Mouse (Mus musculus): ENCODE results near the gene Uimc1. TPM values are rescaled to one million over a fixed set of nuclear protein-coding genes. Genes with fewer than 3 reads are reported as not detected.

The Uimc1 gene
- polyA plus RNA-seq, 1 experiment from 2014 or later, result 29.9 TPM

GRCm38 (mm10) chr13:55022256-55022655, 77.8 kb downstream of the Uimc1 start:
- Histone ChIP-seq H3K27ac (ENCODE audit: low read depth, low read length) (no peak overlapping the region), H3K27me3 (ENCODE audit: control insufficient read depth, insufficient read depth, low read length) (no peaks in the 10 kb centered on the region), H3K4me1 (ENCODE audit: control insufficient read depth, insufficient read depth, low read length) (0 out of 2 replicates have a peak, but pooled peaks cover 4% of the 10 kb centered on the region), H3K4me2 (ENCODE audit: low read depth) (no peak overlapping the region), H3K4me3 (ENCODE audit: low read depth, low read length) (no peak overlapping the region), H3K9ac (ENCODE audit: low read length) (no peak overlapping the region), H3K36me3 (ENCODE audit: control insufficient read depth, insufficient read depth, low read length) (no peaks in the 10 kb centered on the region), H3K9me3 (ENCODE audit: control insufficient read depth, low read length) (no peaks in the 10 kb centered on the region)
- ATAC-seq (ENCODE audit: insufficient read depth, low FRiP score, low TSS enrichment) (no peak), DNase-seq (ENCODE audit: low spot score) (no peak)
- 34% methylated on average over 4 of the region's 4 CpGs for WGBS

GRCm38 (mm10) chr13:55021194-55021779, 78.8 kb downstream of the Uimc1 start, which contains the start of gene Hk3:
Hk3 (minus strand) TSS chr13:55021385.
- no peak for ATAC-seq (ENCODE audit: insufficient read depth, low FRiP score, low TSS enrichment)
- no peak within 1 kb of the TSS for H3K4me3 ChIP-seq (ENCODE audit: low read depth, low read length)

GRCm38 (mm10) chr13:55020051-55020450, 80.0 kb downstream of the Uimc1 start:
- H3K9ac ChIP-seq (ENCODE audit: low read length), result no peak overlapping the region
- H3K4me2 ChIP-seq (ENCODE audit: low read depth), result no peak overlapping the region
- no peak overlapping the region for H3K27ac ChIP-seq (ENCODE audit: low read depth, low read length)
- no peaks in the 10 kb centered on the region for H3K27me3 ChIP-seq (ENCODE audit: control insufficient read depth, insufficient read depth, low read length)
- ATAC-seq (ENCODE audit: insufficient read depth, low FRiP score, low TSS enrichment) (no peak), DNase-seq (ENCODE audit: low spot score) (no peak)
- no peak overlapping the region for H3K4me3 ChIP-seq (ENCODE audit: low read depth, low read length)
- H3K36me3 ChIP-seq (ENCODE audit: control insufficient read depth, insufficient read depth, low read length), result no peaks in the 10 kb centered on the region
- 90% methylated on average over 4 of the region's 4 CpGs for WGBS
- H3K9me3 ChIP-seq (ENCODE audit: control insufficient read depth, low read length), result no peaks in the 10 kb centered on the region
- 0 out of 2 replicates have a peak, but pooled peaks cover 4% of the 10 kb centered on the region for H3K4me1 ChIP-seq (ENCODE audit: control insufficient read depth, insufficient read depth, low read length)

More at GRCm38 (mm10) chr13:55021194-55021779, 78.8 kb downstream of the Uimc1 start, which contains the start of gene Hk3:
- whole genome bisulfite sequencing, result 91% methylated on average over 13 of the region's 13 CpGs
- Histone ChIP-seq H3K36me3 (ENCODE audit: control insufficient read depth, insufficient read depth, low read length) (no peaks in the 10 kb centered on the region), H3K9ac (ENCODE audit: low read length) (no peak within 1 kb of the TSS), H3K27me3 (ENCODE audit: control insufficient read depth, insufficient read depth, low read length) (no peaks in the 10 kb centered on the region), H3K27ac (ENCODE audit: low read depth, low read length) (no peak within 1 kb of the TSS), H3K9me3 (ENCODE audit: control insufficient read depth, low read length) (no peaks in the 10 kb centered on the region), H3K4me1 (ENCODE audit: control insufficient read depth, insufficient read depth, low read length) (0 out of 2 replicates have a peak, but pooled peaks cover 4% of the 10 kb centered on the region), H3K4me2 (ENCODE audit: low read depth) (no peak within 1 kb of the TSS)
- DNase-seq (ENCODE audit: low spot score), result no peak

- Histone ChIP-seq H3K4me2 (ENCODE audit: low read depth) (no peak overlapping the region), H3K27ac (ENCODE audit: low read depth, low read length) (no peak overlapping the region), H3K9ac (ENCODE audit: low read length) (no peak overlapping the region), H3K27me3 (ENCODE audit: control insufficient read depth, insufficient read depth, low read length) (no peaks in the 10 kb centered on the region), H3K4me1 (ENCODE audit: control insufficient read depth, insufficient read depth, low read length) (peaks cover 8% of the 10 kb centered on the region; the same call in 1 of the 2 replicates), H3K36me3 (ENCODE audit: control insufficient read depth, insufficient read depth, low read length) (no peaks in the 10 kb centered on the region), H3K9me3 (ENCODE audit: control insufficient read depth, low read length) (no peaks in the 10 kb centered on the region), H3K4me3 (ENCODE audit: low read depth, low read length) (no peak overlapping the region)
- WGBS, result 80% methylated on average over 3 of the region's 3 CpGs
- DNase-seq (ENCODE audit: low spot score), result no peak
- no peak for ATAC-seq (ENCODE audit: insufficient read depth, low FRiP score, low TSS enrichment)
Observed at GRCm38 (mm10) chr13:55019181-55019580, 80.9 kb downstream of the Uimc1 start.

GRCm38 (mm10) chr13:55018700-55019099, 81.4 kb downstream of the Uimc1 start:
- Histone ChIP-seq H3K36me3 (ENCODE audit: control insufficient read depth, insufficient read depth, low read length) (no peaks in the 10 kb centered on the region), H3K9me3 (ENCODE audit: control insufficient read depth, low read length) (no peaks in the 10 kb centered on the region), H3K27ac (ENCODE audit: low read depth, low read length) (no peak overlapping the region), H3K9ac (ENCODE audit: low read length) (no peak overlapping the region), H3K4me1 (ENCODE audit: control insufficient read depth, insufficient read depth, low read length) (peaks cover 10% of the 10 kb centered on the region; the same call in 1 of the 2 replicates), H3K27me3 (ENCODE audit: control insufficient read depth, insufficient read depth, low read length) (no peaks in the 10 kb centered on the region), H3K4me2 (ENCODE audit: low read depth) (no peak overlapping the region), H3K4me3 (ENCODE audit: low read depth, low read length) (no peak overlapping the region)
- 92% methylated on average over 9 of the region's 9 CpGs for WGBS
- ATAC-seq (ENCODE audit: insufficient read depth, low FRiP score, low TSS enrichment) (no peak), DNase-seq (ENCODE audit: low spot score) (no peak)

- 84% methylated on average over 8 of the region's 8 CpGs for WGBS
Observed at GRCm38 (mm10) chr13:55017898-55018599, 82.1 kb downstream of the Uimc1 start.

GRCm38 (mm10) chr13:55017154-55017897, 82.8 kb downstream of the Uimc1 start:
- 88% methylated on average over 12 of the region's 12 CpGs for WGBS
- Histone ChIP-seq H3K4me2 (ENCODE audit: low read depth) (no peak overlapping the region), H3K4me1 (ENCODE audit: control insufficient read depth, insufficient read depth, low read length) (peaks cover 7% of the 10 kb centered on the region), H3K27ac (ENCODE audit: low read depth, low read length) (no peak overlapping the region), H3K9ac (ENCODE audit: low read length) (no peak overlapping the region), H3K36me3 (ENCODE audit: control insufficient read depth, insufficient read depth, low read length) (no peaks in the 10 kb centered on the region), H3K27me3 (ENCODE audit: control insufficient read depth, insufficient read depth, low read length) (no peaks in the 10 kb centered on the region), H3K4me3 (ENCODE audit: low read depth, low read length) (no peak overlapping the region), H3K9me3 (ENCODE audit: control insufficient read depth, low read length) (no peaks in the 10 kb centered on the region)
- no peak for ATAC-seq (ENCODE audit: insufficient read depth, low FRiP score, low TSS enrichment)
- DNase-seq (ENCODE audit: low spot score), result no peak

More at GRCm38 (mm10) chr13:55017898-55018599, 82.1 kb downstream of the Uimc1 start:
- Histone ChIP-seq H3K4me2 (ENCODE audit: low read depth) (no peak overlapping the region), H3K36me3 (ENCODE audit: control insufficient read depth, insufficient read depth, low read length) (no peaks in the 10 kb centered on the region), H3K4me3 (ENCODE audit: low read depth, low read length) (no peak overlapping the region), H3K9ac (ENCODE audit: low read length) (no peak overlapping the region), H3K4me1 (ENCODE audit: control insufficient read depth, insufficient read depth, low read length) (peaks cover 10% of the 10 kb centered on the region; the same call in 1 of the 2 replicates), H3K9me3 (ENCODE audit: control insufficient read depth, low read length) (no peaks in the 10 kb centered on the region), H3K27ac (ENCODE audit: low read depth, low read length) (no peak overlapping the region), H3K27me3 (ENCODE audit: control insufficient read depth, insufficient read depth, low read length) (no peaks in the 10 kb centered on the region)
- no peak for DNase-seq (ENCODE audit: low spot score)
- no peak for ATAC-seq (ENCODE audit: insufficient read depth, low FRiP score, low TSS enrichment)

GRCm38 (mm10) chr13:55014451-55014850, 85.6 kb downstream of the Uimc1 start:
- Histone ChIP-seq H3K36me3 (ENCODE audit: control insufficient read depth, insufficient read depth, low read length) (no peaks in the 10 kb centered on the region), H3K4me2 (ENCODE audit: low read depth) (no peak overlapping the region), H3K9me3 (ENCODE audit: control insufficient read depth, low read length) (no peaks in the 10 kb centered on the region), H3K4me3 (ENCODE audit: low read depth, low read length) (no peak overlapping the region), H3K9ac (ENCODE audit: low read length) (no peak overlapping the region), H3K27me3 (ENCODE audit: control insufficient read depth, insufficient read depth, low read length) (no peaks in the 10 kb centered on the region), H3K27ac (ENCODE audit: low read depth, low read length) (0 out of 2 replicates have a peak overlapping the region, but pooled peaks have one; percentile 2), H3K4me1 (ENCODE audit: control insufficient read depth, insufficient read depth, low read length) (peaks cover 13% of the 10 kb centered on the region)
- DNase-seq (ENCODE audit: low spot score), result no peak
- whole genome bisulfite sequencing, result 43% methylated on average over 9 of the region's 9 CpGs
- ATAC-seq (ENCODE audit: insufficient read depth, low FRiP score, low TSS enrichment), result no peak
